Mouse (Mus musculus) midbrain, postnatal 0 days (tissue): ENCODE data around the gene Rgs10. TPM values are rescaled to one million over a fixed set of nuclear protein-coding genes. Genes with fewer than 3 reads are reported as not detected.

Experiments used
- ATAC-seq: fragments of 200-750 bp; cut with Nextera tagmentation; 2 replicates; pipeline ENCODE4 v1.8.0; 2017; ENCODE audit warnings: moderate number of reproducible peaks, mild to moderate bottlenecking, moderate TSS enrichment, moderate library complexity; ENCODE audit not compliant: low FRiP score
- DNase-seq: peaks from one replicate; pipeline ENCODE4 v3.0.0-alpha.2; 2015; ENCODE audit warnings: low spot score
- H3K27ac ChIP-seq: fragments of 300-500 bp; sonication (generic); 2 replicates; pipeline ENCODE4 v1.5.1; 2014; ENCODE audit warnings: low read depth, mild to moderate bottlenecking, low read length, mixed read lengths
- H3K27me3 ChIP-seq: fragments of 300-500 bp; sonication (generic); 2 replicates; pipeline ENCODE4 v1.6.1; 2014; ENCODE audit warnings: low read length, control low read depth, mixed read lengths; ENCODE audit not compliant: insufficient read depth
- H3K36me3 ChIP-seq: fragments of 300-500 bp; sonication (generic); 2 replicates; pipeline ENCODE4 v1.6.1; 2014; ENCODE audit warnings: low read length, control low read depth, mixed read lengths; ENCODE audit not compliant: insufficient read depth
- H3K4me1 ChIP-seq: fragments of 300-500 bp; sonication (generic); 2 replicates; pipeline ENCODE4 v1.6.1; 2014; ENCODE audit warnings: mild to moderate bottlenecking, control low read depth, antibody characterized with exemption, low read length, mixed read lengths; ENCODE audit not compliant: insufficient read depth
- H3K4me2 ChIP-seq: fragments of 300-500 bp; sonication (generic); 2 replicates; pipeline ENCODE4 v1.6.1; 2014; ENCODE audit warnings: low read depth, mild to moderate bottlenecking, low read length, mixed read lengths; ENCODE audit not compliant: poor library complexity, severe bottlenecking
- H3K4me3 ChIP-seq: fragments of 300-500 bp; sonication (generic); 2 replicates; pipeline ENCODE4 v1.5.1; 2014; ENCODE audit warnings: low read depth, mild to moderate bottlenecking, low read length, moderate library complexity
- H3K9ac ChIP-seq: fragments of 300-500 bp; sonication (generic); replicated peaks from 2 replicates; pipeline ENCODE4 v1.6.1; 2014; ENCODE audit warnings: mild to moderate bottlenecking, low read length, moderate library complexity, mixed read lengths; ENCODE audit not compliant: poor library complexity, severe bottlenecking
- H3K9me3 ChIP-seq: fragments of 300-500 bp; sonication (generic); 2 replicates; pipeline ENCODE4 v1.6.1; 2016; ENCODE audit warnings: low read length, control low read depth
- CTCF ChIP-seq: IDR thresholded peaks from 2 replicates; pipeline ENCODE4 v1.5.1; 2016; ENCODE audit warnings: antibody characterized with exemption, mild to moderate bottlenecking
- WGBS: fragments of 180-500 bp; shearing (Covaris S2); extraction: QIAGEN DNeasy Blood & Tissue Kit; methylation state at CpG from one replicate; pipeline ENCODE4 v1.1.7; 2014; 5-methylcytosine and 5-hydroxymethylcytosine counted together
- polyA plus RNA-seq: library from polyadenylated mRNA; unstranded; fragments of >200 nt; fragmentation: Nextera tagmentation; extraction: Ambion mirVana; gene quantifications from 2 replicates; pipeline ENCODE4 v1.2.1, GENCODE M21; 2015
- total RNA-seq: library from RNA; depleted of rRNA; stranded (reverse); fragments of >200 nt; gene quantifications from 2 replicates; pipeline ENCODE4 v1.2.3, GENCODE M21; 2014

The Rgs10 gene
- total and polyA plus RNA-seq, 2 experiments from 2014 or later: 84.6 to 89.3 TPM

- H3K36me3 ChIP-seq: no peaks in the 10 kb centered on the region
- no peaks in the 10 kb centered on the region for H3K27me3 ChIP-seq
- no peak overlapping the region for H3K27ac ChIP-seq
- peak; percentile 59 for TF ChIP-seq CTCF
- no peak overlapping the region for H3K4me3 ChIP-seq
- H3K4me2 ChIP-seq: no peak overlapping the region
- DNase-seq (peak; percentile 29), ATAC-seq (no peak)
- 72% methylated on average over 9 of the region's 9 CpGs for WGBS
- no peak overlapping the region for H3K9ac ChIP-seq
- no peaks in the 10 kb centered on the region for H3K9me3 ChIP-seq
- no peaks in the 10 kb centered on the region for H3K4me1 ChIP-seq
Observed at GRCm38 (mm10) chr7:128356868-128357755, 61.4 kb downstream of the Rgs10 start.

- ATAC-seq: no peak
- 85% methylated on average over 5 of the region's 5 CpGs for WGBS
- H3K9ac ChIP-seq: no peak overlapping the region
Observed at GRCm38 (mm10) chr7:128355463-128355862, 63.1 kb downstream of the Rgs10 start.

GRCm38 (mm10) chr7:128352721-128353120 is 65.8 kb downstream of the Rgs10 start:
- H3K4me1 ChIP-seq: 0 out of 2 replicates have a peak, but pooled peaks cover 7% of the 10 kb centered on the region
- H3K36me3 ChIP-seq: no peaks in the 10 kb centered on the region
- no peaks in the 10 kb centered on the region for H3K9me3 ChIP-seq
- 69% methylated on average over 3 of the region's 3 CpGs for WGBS
- no peaks in the 10 kb centered on the region for H3K27me3 ChIP-seq
- ATAC-seq (no peak), DNase-seq (no peak)
- H3K4me3 ChIP-seq: no peak overlapping the region
- no peak overlapping the region for H3K9ac ChIP-seq
- H3K4me2 ChIP-seq: no peak overlapping the region
- H3K27ac ChIP-seq: no peak overlapping the region
- TF ChIP-seq CTCF: no peak

More at GRCm38 (mm10) chr7:128355463-128355862, 63.1 kb downstream of the Rgs10 start:
- H3K4me1 ChIP-seq: no peaks in the 10 kb centered on the region
- no peaks in the 10 kb centered on the region for H3K36me3 ChIP-seq
- TF ChIP-seq CTCF: no peak
- no peak overlapping the region for H3K4me2 ChIP-seq
- no peak overlapping the region for H3K4me3 ChIP-seq
- H3K27ac ChIP-seq: no peak overlapping the region
- no peak for DNase-seq
- no peaks in the 10 kb centered on the region for H3K27me3 ChIP-seq
- no peaks in the 10 kb centered on the region for H3K9me3 ChIP-seq

- H3K9me3 ChIP-seq: no peaks in the 10 kb centered on the region
- no peak for ATAC-seq
- H3K27ac ChIP-seq: no peak overlapping the region
- DNase-seq: no peak
- no peaks in the 10 kb centered on the region for H3K36me3 ChIP-seq
- TF ChIP-seq CTCF: no peak
- H3K4me3 ChIP-seq: no peak overlapping the region
- 0 out of 2 replicates have a peak, but pooled peaks cover 7% of the 10 kb centered on the region for H3K4me1 ChIP-seq
- whole genome bisulfite sequencing: 54% methylated on average over 3 of the region's 5 CpGs
- no peak overlapping the region for H3K9ac ChIP-seq
- H3K27me3 ChIP-seq: no peaks in the 10 kb centered on the region
- no peak overlapping the region for H3K4me2 ChIP-seq
Observed at GRCm38 (mm10) chr7:128351176-128351575, 67.4 kb downstream of the Rgs10 start.

- no peak for DNase-seq
- H3K9me3 ChIP-seq: no peaks in the 10 kb centered on the region
- H3K4me1 ChIP-seq: 0 out of 2 replicates have a peak, but pooled peaks cover 7% of the 10 kb centered on the region
- H3K27me3 ChIP-seq: no peaks in the 10 kb centered on the region
- no peak overlapping the region for H3K9ac ChIP-seq
- no peak overlapping the region for H3K4me3 ChIP-seq
- H3K27ac ChIP-seq: no peak overlapping the region
- no peak overlapping the region for H3K4me2 ChIP-seq
- TF ChIP-seq CTCF: no peak
- no peaks in the 10 kb centered on the region for H3K36me3 ChIP-seq
- ATAC-seq: no peak
- 92% methylated on average over 7 of the region's 7 CpGs for WGBS
Observed at GRCm38 (mm10) chr7:128350316-128350715, 68.2 kb downstream of the Rgs10 start.

- Histone ChIP-seq H3K36me3 (no peaks in the 10 kb centered on the region), H3K4me3 (no peak overlapping the region), H3K4me1 (0 out of 2 replicates have a peak, but pooled peaks cover 7% of the 10 kb centered on the region), H3K4me2 (no peak overlapping the region), H3K9me3 (no peaks in the 10 kb centered on the region), H3K27me3 (no peaks in the 10 kb centered on the region), H3K9ac (no peak overlapping the region), H3K27ac (no peak overlapping the region)
- DNase-seq: no peak
- WGBS: 90% methylated on average over 4 of the region's 4 CpGs
- no peak for TF ChIP-seq CTCF
- no peak for ATAC-seq
Observed at GRCm38 (mm10) chr7:128349751-128350150, 68.8 kb downstream of the Rgs10 start.
